Mouse (Mus musculus): ENCODE data around the gene Mapk1.

DNA sequence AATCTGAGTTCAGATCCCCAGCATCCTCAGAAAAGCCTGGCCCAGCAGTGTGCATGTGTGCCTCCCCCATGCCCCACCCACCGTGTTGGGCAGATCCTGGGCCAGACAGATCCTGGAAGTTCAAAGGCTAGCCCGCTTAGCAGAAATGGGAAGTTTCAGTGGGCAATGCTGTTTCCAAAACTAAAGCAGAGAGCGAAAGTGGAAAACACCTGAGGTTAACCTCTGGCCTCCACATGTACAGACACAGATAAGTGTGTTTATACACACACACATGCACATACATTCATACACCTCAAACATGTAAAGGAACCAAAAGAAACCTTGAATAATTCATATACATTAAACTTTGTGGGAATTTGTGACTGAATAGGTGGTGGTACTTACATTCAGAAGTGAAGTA, 5.1 kb upstream of the Mapk1 start:
- TF ChIP-seq CTCF (IDR thresholded peaks at IDR 0.05; ENCODE audit: borderline replicate concordance, insufficient read depth, low read length), result no peak
- no peak for TF ChIP-seq POLR2A (IDR thresholded peaks at IDR 0.05; ENCODE audit: low read depth, low read length)

All from embryonic fibroblast, embryonic 13.5 days (primary cell).